Mouse (Mus musculus) limb, embryonic 15.5 days (tissue): ENCODE results near the gene Padi4. TPM values are rescaled to one million over a fixed set of nuclear protein-coding genes. Genes with fewer than 3 reads are reported as not detected.

Experiments
- ATAC-seq: fragments of 200-750 bp; cut with Nextera tagmentation; 2 replicates; pipeline ENCODE4 v1.8.0; 2017; ENCODE audit warnings: low read depth, moderate TSS enrichment; ENCODE audit not compliant: insufficient number of reproducible peaks, low FRiP score, low TSS enrichment
- H3K27ac ChIP-seq: fragments of 300-500 bp; sonication (generic); 2 replicates; pipeline ENCODE4 v1.5.1; 2015; ENCODE audit warnings: moderate library complexity, mild to moderate bottlenecking, inconsistent platforms
- H3K27me3 ChIP-seq: fragments of 300-500 bp; sonication (generic); 2 replicates; pipeline ENCODE4 v1.6.1; 2015; ENCODE audit warnings: inconsistent platforms
- H3K36me3 ChIP-seq: fragments of 300-500 bp; sonication (generic); 2 replicates; pipeline ENCODE4 v1.6.1; 2015; ENCODE audit warnings: inconsistent platforms
- H3K4me1 ChIP-seq: fragments of 300-500 bp; sonication (generic); 2 replicates; pipeline ENCODE4 v1.6.1; 2015; ENCODE audit warnings: inconsistent platforms
- H3K4me2 ChIP-seq: fragments of 300-500 bp; sonication (generic); 2 replicates; pipeline ENCODE4 v1.6.1; 2015; ENCODE audit warnings: mild to moderate bottlenecking, inconsistent platforms
- H3K4me3 ChIP-seq: fragments of 300-500 bp; sonication (generic); 2 replicates; pipeline ENCODE4 v1.5.1; 2015; ENCODE audit warnings: mild to moderate bottlenecking, inconsistent platforms
- H3K9ac ChIP-seq: fragments of 300-500 bp; sonication (generic); 2 replicates; pipeline ENCODE4 v1.6.1; 2015; ENCODE audit warnings: inconsistent platforms
- H3K9me3 ChIP-seq: fragments of 300-500 bp; sonication (generic); 2 replicates; pipeline ENCODE4 v1.6.1; 2016; ENCODE audit warnings: inconsistent platforms
- WGBS: fragments of 180-500 bp; shearing (Covaris S2); methylation state at CpG from one replicate; pipeline ENCODE4 v1.1.7; 2015; 5-methylcytosine and 5-hydroxymethylcytosine counted together
- microRNA-seq: library from miRNA; unstranded; fragments of <30 nt; microRNA quantifications from one replicate; pipeline ENCODE4, GENCODE M21; 2016
- polyA plus RNA-seq: library from polyadenylated mRNA; unstranded; fragments of >200 nt; fragmentation: Nextera tagmentation; extraction: Ambion mirVana; gene quantifications from 2 replicates; pipeline ENCODE4 v1.2.1, GENCODE M21; 2015

Gene Padi4
- polyA plus RNA-seq, 1 experiment from 2014 or later: 0.56 TPM

DNA sequence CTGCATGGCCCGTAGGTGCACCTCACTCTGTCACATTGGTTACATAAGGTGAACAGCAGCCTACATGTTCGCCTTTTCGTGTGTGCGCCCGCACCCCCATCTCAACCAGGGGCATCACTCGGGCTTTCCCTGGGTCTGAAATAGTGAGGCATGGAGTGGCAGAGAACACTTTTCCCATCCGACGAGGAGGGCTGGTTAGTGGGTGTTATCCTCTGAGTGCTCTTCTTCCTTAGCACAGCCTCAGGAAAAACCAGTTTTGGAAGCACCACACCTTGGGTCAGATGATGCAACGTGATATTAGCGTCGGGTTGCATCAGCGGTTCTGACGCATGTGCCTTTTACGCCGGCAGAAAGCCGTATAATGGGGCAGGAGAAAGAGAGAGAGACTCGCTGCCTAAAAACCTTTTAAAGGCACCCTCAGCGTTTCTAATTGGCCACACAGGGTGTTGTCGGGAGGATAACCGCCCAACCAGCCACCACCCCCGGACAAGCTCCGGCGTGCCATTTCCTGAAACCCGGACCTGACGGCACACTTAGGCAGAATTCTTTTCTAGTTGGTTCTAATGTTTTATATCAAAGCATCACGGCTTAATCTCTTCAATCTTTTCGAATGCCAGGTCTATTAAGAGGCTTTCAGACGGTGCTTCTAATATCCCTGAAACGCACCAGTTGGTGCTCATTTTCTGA lies 74.5 kb downstream of the Padi4 start:
- no peak for ATAC-seq
- H3K27ac ChIP-seq: peak overlapping the region; percentile 98
- WGBS: 3% methylated on average over 29 of the region's 29 CpGs

More for the DNA sequence above, 74.5 kb downstream of the Padi4 start:
- Histone ChIP-seq H3K9ac (0 out of 2 replicates have a peak overlapping the region, but pooled peaks have one; percentile 17), H3K36me3 (no peaks in the 10 kb centered on the region), H3K4me2 (peak overlapping the region; percentile 81), H3K4me3 (peak overlapping the region; percentile 86), H3K27me3 (no peaks in the 10 kb centered on the region; the same call in 1 of the 2 replicates), H3K9me3 (no peaks in the 10 kb centered on the region), H3K4me1 (peaks cover 36% of the 10 kb centered on the region)

Small RNAs within 50 kb of the gene (microRNA-seq; reads per million reads assigned to microRNA genes)
- not detected for gene Gm25951

Other genes with a start within 250 kb of the Padi4 start
- 22.4 and 23.0 TPM in 2 replicates for gene Arhgef10l, start 108.2 kb downstream of the Padi4 start, polyA plus RNA-seq
- gene Rcc2, start 73.7 kb downstream of the Padi4 start, polyA plus RNA-seq: 31.0 and 32.5 TPM in 2 replicates
- not detected in 2 replicates for gene Padi6, start 31.6 kb downstream of the Padi4 start, polyA plus RNA-seq
- gene Padi3, start 36.4 kb upstream of the Padi4 start, polyA plus RNA-seq: 0.45 and 0.59 TPM in 2 replicates
- gene Padi1, start 71.5 kb upstream of the Padi4 start, polyA plus RNA-seq: 0.14 and 0.20 TPM in 2 replicates
- gene Padi2, start 132.1 kb upstream of the Padi4 start, polyA plus RNA-seq: 4.3 and 10.5 TPM in 2 replicates
- gene Sdhb, start 187.0 kb upstream of the Padi4 start, polyA plus RNA-seq: 333 and 348 TPM in 2 replicates
- 37.3 and 41.0 TPM in 2 replicates for gene Atp13a2, start 212.6 kb upstream of the Padi4 start, polyA plus RNA-seq
- 958 and 1,066 TPM in 2 replicates for gene Mfap2, start 236.2 kb upstream of the Padi4 start, polyA plus RNA-seq